Mouse (Mus musculus): ENCODE measurements around the gene Tnni2. TPM values are rescaled to one million over a fixed set of nuclear protein-coding genes. Genes with fewer than 3 reads are reported as not detected.

The Tnni2 gene
- 1 to 10 TPM; 5.9 to 7.9 TPM for total RNA-seq (2023)

DNA sequence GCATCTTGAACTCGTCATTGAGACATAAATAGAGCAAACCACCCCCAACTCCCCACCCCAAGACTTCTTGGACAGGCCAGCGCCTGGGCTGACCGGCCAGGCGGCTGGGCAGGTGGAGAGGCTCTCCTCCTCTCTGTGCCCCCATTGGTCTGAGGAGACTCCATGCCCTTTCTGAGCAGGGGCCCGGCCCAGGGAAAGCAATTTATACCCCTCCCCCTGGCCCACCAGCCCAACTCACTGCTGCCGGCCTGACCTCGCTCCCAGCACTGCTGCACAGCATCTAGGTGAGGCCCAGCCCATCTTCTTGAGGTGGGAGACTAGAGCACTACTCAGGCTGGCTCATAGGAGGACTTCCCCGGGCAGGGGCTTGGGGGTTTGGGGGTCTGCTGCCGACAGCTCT, at the start of gene Tnni2:
Gene Tnni2, plus strand, starts transcription at position 224 of the 400 bp plus-strand sequence.

DNA sequence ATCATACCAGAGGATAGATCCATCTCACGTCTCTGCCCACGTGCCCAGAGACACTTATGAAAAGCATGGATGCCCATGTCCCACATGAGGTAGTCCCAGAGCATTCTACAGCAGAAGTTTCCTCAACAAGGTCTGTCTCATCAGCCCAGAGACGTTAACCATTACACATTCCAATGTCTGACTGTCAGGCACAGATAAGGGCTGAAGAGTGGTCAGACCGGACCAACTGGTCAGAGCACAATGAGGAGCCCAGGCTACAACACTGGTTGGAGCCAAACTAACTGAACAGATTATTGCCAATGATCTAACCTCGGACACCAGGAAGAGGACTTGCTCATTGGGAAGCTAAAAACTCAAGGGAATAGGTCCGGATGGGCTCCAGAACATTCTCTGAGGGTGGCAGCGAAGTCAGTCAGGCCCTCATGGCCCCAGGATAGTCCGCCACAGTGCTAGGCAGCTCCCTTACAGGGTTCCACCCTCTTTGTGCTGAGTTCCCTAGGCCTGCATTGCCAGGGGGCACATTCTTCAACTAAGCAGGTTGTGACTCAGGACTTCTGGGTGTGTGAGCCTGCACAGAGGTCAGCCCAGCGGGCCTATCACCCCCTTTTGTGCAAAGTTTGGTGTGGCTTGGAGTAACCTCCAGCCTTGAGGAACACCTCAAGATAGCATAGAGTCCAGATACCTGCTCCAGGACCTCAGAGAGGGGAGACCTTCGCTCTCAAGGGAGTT, 7.3 kb upstream of the Tnni2 start, which contains the start of gene Syt8:
Gene Syt8, plus strand, starts transcription at position 714 of the 729 bp plus-strand sequence.

DNA sequence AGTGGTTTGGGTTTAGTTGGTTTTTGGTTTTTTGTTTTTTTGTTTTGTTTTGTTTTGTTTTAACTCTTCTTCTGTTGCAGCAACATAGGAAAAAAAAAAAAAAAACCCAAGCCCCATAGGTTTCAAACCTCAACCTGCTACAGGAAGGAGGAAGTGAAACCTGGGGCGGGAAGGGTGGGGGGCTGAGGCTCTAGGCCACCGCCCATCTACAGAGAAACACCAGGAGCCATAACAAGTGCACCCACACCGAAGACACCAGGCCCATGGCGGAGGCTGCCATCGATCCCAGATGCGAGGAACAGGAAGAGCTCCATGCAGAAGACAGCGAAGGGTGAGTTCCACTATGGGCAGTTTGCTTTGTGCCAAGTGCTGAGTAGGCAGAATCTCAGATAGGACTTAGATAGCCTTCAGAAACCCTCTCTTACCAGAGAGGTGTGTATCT, 19.0 kb downstream of the Tnni2 start, which contains the start of gene Lsp1:
Gene Lsp1, plus strand, starts transcription at position 174 of the 442 bp plus-strand sequence.

Other genes with a start within 250 kb of the Tnni2 start
- gene Krtap5-3, start 240.4 kb upstream of the Tnni2 start, total RNA-seq (2023): not detected
- not detected for gene Gm7579, start 229.9 kb upstream of the Tnni2 start, total RNA-seq (2023)
- not detected for gene Krtap5-5, start 211.8 kb upstream of the Tnni2 start, total RNA-seq (2023)
- not detected for gene Gm40460, start 200.7 kb upstream of the Tnni2 start, total RNA-seq (2023)
- not detected for gene Gm2431, start 183.5 kb upstream of the Tnni2 start, total RNA-seq (2023)
- gene Gm4559, start 167.4 kb upstream of the Tnni2 start, total RNA-seq (2023): not detected
- not detected for gene Krtap5-1, start 144.7 kb upstream of the Tnni2 start, total RNA-seq (2023)
- not detected for gene Krtap5-4, start 138.3 kb upstream of the Tnni2 start, total RNA-seq (2023)
- 10 to 100 TPM; 19.6 to 21.5 TPM for gene Ifitm10, start 68.1 kb upstream of the Tnni2 start, total RNA-seq (2023)
- gene Gm49369, start 59.1 kb upstream of the Tnni2 start, total RNA-seq (2023): 1 to 10 TPM; 3.8 to 3.9 TPM
- gene Ctsd, start 53.8 kb upstream of the Tnni2 start, total RNA-seq (2023): 100 to 1,000 TPM; 780 to 782 TPM
- 10 to 100 TPM in 1 of 2 experiments, 1 to 10 TPM in 1; 5.1 to 10.5 TPM for gene Syt8, start 7.0 kb upstream of the Tnni2 start, total RNA-seq (2023)
- gene Lsp1, start 19.0 kb downstream of the Tnni2 start, total RNA-seq (2023): 1,000 to 10,000 TPM; 1,349 to 1,491 TPM
- 10 to 100 TPM; 17.8 to 18.5 TPM for gene Tnnt3, start 57.0 kb downstream of the Tnni2 start, total RNA-seq (2023)
- 1 to 10 TPM; 1.1 TPM for gene Mrpl23, start 90.9 kb downstream of the Tnni2 start, total RNA-seq (2023)
- gene Igf2, start 225.0 kb downstream of the Tnni2 start, total RNA-seq (2023): not detected
- gene Gm49394, start 228.1 kb downstream of the Tnni2 start, total RNA-seq (2023): not detected